Mouse (Mus musculus) forebrain, embryonic 13.5 days (tissue): ENCODE measurements around the gene Apbb2. TPM values are rescaled to one million over a fixed set of nuclear protein-coding genes. Genes with fewer than 3 reads are reported as not detected.

Source experiments
- ATAC-seq: fragments of 200-750 bp; cut with Nextera tagmentation; 2 replicates; pipeline ENCODE4 v1.8.0; 2017
- H3K27ac ChIP-seq: fragments of 300-500 bp; sonication (generic); 2 replicates; pipeline ENCODE4 v1.5.1; 2015; ENCODE audit warnings: inconsistent platforms, mild to moderate bottlenecking, moderate library complexity
- H3K27me3 ChIP-seq: fragments of 300-500 bp; sonication (generic); 2 replicates; pipeline ENCODE4 v1.6.1; 2015; ENCODE audit warnings: mild to moderate bottlenecking, inconsistent platforms
- H3K36me3 ChIP-seq: fragments of 300-500 bp; sonication (generic); 2 replicates; pipeline ENCODE4 v1.6.1; 2015; ENCODE audit warnings: mild to moderate bottlenecking, inconsistent platforms; ENCODE audit not compliant: poor library complexity, severe bottlenecking
- H3K4me1 ChIP-seq: fragments of 300-500 bp; sonication (generic); 2 replicates; pipeline ENCODE4 v1.6.1; 2015; ENCODE audit warnings: inconsistent platforms
- H3K4me2 ChIP-seq: fragments of 300-500 bp; sonication (generic); 2 replicates; pipeline ENCODE4 v1.6.1; 2015; ENCODE audit warnings: inconsistent platforms, mild to moderate bottlenecking, moderate library complexity
- H3K4me3 ChIP-seq: fragments of 300-500 bp; sonication (generic); 2 replicates; pipeline ENCODE4 v1.5.1; 2015; ENCODE audit warnings: mild to moderate bottlenecking, inconsistent platforms
- H3K9ac ChIP-seq: fragments of 300-500 bp; sonication (generic); 2 replicates; pipeline ENCODE4 v1.6.1; 2015; ENCODE audit warnings: mild to moderate bottlenecking, inconsistent platforms
- H3K9me3 ChIP-seq: fragments of 300-500 bp; sonication (generic); replicated peaks from 2 replicates; pipeline ENCODE4 v1.6.1; 2016; ENCODE audit warnings: inconsistent platforms
- WGBS: fragments of 180-500 bp; shearing (Covaris S2); methylation state at CpG from one replicate; pipeline ENCODE4 v1.1.7; 2015; 5-methylcytosine and 5-hydroxymethylcytosine counted together
- polyA plus RNA-seq: library from polyadenylated mRNA; unstranded; fragments of >200 nt; fragmentation: Nextera tagmentation; extraction: Ambion mirVana; gene quantifications from 2 replicates; pipeline ENCODE4 v1.2.1, GENCODE M21; 2015

Apbb2 gene
- polyA plus RNA-seq, 1 experiment from 2014 or later, result 63.0 TPM

DNA sequence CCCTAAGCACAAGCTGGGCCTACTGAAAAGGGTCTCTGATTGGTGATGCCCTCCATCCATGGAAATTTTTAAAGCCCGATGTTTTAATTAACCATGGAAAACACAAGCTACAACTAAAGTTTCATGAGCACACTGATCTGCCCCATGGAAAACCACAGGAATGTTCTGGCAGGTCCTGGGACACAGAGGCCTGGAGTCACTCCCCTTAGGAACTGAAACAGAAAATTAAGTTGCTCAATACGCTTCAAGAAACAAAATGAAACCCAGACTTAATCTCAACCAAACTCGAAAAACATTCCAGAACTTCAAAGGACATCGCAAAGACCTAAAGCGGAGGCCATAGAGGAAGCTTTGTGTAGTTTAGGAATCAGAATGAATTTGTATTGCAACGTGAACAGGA lies 74.8 kb downstream of the Apbb2 start:
- H3K36me3 ChIP-seq, result peaks cover under 1% of the 10 kb centered on the region; the same call in 1 of the 2 replicates
- H3K4me3 ChIP-seq, result no peak overlapping the region
- peaks cover 13% of the 10 kb centered on the region; the same call in 1 of the 2 replicates for H3K9me3 ChIP-seq
- WGBS, result 37% methylated on average over 6 of the region's 6 CpGs
- ATAC-seq, result no peak
- H3K4me2 ChIP-seq, result no peak overlapping the region
- no peak overlapping the region for H3K9ac ChIP-seq
- peaks cover 34% of the 10 kb centered on the region for H3K4me1 ChIP-seq
- H3K27ac ChIP-seq, result no peak overlapping the region
- no peaks in the 10 kb centered on the region for H3K27me3 ChIP-seq

DNA sequence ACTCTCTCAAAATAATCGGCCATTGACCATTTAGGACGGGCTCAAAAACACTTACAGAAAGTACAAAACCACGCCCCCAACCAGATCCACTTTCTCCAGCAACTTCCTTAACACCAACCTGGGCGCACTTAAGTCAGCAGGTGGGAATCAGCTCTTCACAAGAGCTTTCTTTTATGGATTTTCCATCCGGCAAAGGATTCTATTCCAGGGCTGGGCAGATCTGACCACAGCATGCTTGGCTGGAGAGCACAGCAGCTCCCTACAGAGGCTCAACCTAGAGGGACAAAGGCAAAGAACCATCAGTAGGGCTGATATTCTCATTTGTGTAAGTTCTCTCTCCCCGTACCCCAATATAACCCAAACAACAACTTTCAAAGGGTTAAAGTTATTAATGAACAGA lies 75.2 kb downstream of the Apbb2 start:
- Histone ChIP-seq H3K9me3 (peaks cover 8% of the 10 kb centered on the region; the same call in 1 of the 2 replicates), H3K9ac (no peak overlapping the region), H3K4me3 (no peak overlapping the region), H3K4me2 (no peak overlapping the region), H3K27me3 (no peaks in the 10 kb centered on the region), H3K4me1 (peaks cover 34% of the 10 kb centered on the region), H3K27ac (no peak overlapping the region), H3K36me3 (no peaks in the 10 kb centered on the region; the same call in 1 of the 2 replicates)
- 68% methylated on average over 6 of the region's 6 CpGs for WGBS
- ATAC-seq, result no peak

DNA sequence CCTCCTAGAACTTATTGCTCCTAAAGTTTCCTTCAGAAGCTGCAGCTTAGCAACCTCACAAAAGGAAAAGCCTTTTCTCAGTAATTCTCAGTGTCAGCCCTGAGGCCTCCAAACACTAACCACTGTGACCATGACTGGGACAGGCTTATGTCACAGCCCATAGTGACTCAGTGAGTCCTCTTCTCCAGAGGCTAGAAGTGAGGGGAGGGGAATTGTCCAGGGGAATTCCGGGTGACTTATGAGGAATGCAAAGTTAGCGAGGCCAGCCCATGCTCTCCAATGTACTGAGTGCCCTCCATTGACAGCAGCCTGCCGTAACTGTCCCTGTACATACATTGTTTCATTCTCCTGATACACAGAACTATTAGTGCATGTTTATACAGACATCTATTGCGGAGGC lies 76.1 kb downstream of the Apbb2 start:
- ATAC-seq, result no peak
- no peak overlapping the region for H3K27ac ChIP-seq
- peaks cover 3% of the 10 kb centered on the region; the same call in 1 of the 2 replicates for H3K9me3 ChIP-seq
- peaks cover 34% of the 10 kb centered on the region for H3K4me1 ChIP-seq
- no peak overlapping the region for H3K4me3 ChIP-seq
- H3K9ac ChIP-seq, result no peak overlapping the region
- no peaks in the 10 kb centered on the region for H3K27me3 ChIP-seq
- 83% methylated on average over 4 of the region's 4 CpGs for WGBS
- H3K36me3 ChIP-seq, result no peaks in the 10 kb centered on the region; the same call in 1 of the 2 replicates
- H3K4me2 ChIP-seq, result no peak overlapping the region

GRCm38 (mm10) chr5:66541385-66541784 lies 77.2 kb downstream of the Apbb2 start:
- Histone ChIP-seq H3K4me1 (peaks cover 30% of the 10 kb centered on the region), H3K27ac (no peak overlapping the region), H3K27me3 (no peaks in the 10 kb centered on the region), H3K4me3 (no peak overlapping the region), H3K9me3 (no peaks in the 10 kb centered on the region), H3K36me3 (no peaks in the 10 kb centered on the region), H3K4me2 (no peak overlapping the region), H3K9ac (no peak overlapping the region)
- no peak for ATAC-seq
- 76% methylated on average over 4 of the region's 4 CpGs for WGBS

DNA sequence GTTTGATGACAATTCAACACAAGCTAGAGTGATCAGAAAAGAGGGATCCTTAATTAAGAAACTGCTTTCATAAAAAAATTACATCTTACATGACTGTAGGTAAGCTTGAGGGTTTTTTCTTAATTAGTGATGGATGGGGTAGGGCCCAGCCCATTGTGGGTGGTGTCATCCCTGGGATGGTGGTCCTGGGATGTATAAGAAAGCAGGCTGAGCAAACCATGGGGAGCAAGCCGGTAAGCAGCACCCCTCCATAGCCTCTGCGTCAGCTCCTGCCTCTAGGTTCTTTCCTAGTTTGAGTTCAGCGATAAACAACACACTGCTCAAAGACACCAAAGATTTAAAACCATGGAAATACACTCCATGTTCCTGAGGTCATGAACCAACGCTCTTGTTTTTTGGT lies 78.3 kb downstream of the Apbb2 start:
- no peak overlapping the region for H3K4me2 ChIP-seq
- H3K4me1 ChIP-seq, result peaks cover 32% of the 10 kb centered on the region
- H3K27me3 ChIP-seq, result no peaks in the 10 kb centered on the region
- no peak overlapping the region for H3K4me3 ChIP-seq
- 99% methylated on average over 4 of the region's 4 CpGs for WGBS
- no peaks in the 10 kb centered on the region for H3K9me3 ChIP-seq
- ATAC-seq, result no peak
- H3K27ac ChIP-seq, result no peak overlapping the region
- no peak overlapping the region for H3K9ac ChIP-seq
- H3K36me3 ChIP-seq, result no peaks in the 10 kb centered on the region

DNA sequence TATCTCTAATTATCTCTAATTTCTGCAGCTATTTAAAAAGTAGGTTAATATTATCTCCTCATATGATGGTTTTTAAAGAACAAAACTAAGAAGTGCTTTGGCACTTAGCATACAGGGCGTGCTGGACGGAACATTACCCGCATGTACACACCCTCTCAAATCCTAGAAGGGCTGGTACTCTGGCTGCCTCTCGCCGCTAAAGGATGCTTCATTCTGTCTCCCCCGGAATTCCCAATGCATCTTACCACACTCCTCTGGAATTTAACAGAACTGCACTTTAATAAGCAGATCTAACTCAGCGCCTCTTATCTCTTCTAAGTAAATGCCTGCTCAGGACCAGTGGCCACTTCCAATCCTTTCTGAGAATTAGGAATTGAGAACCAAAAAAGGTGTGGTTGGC lies 80.8 kb downstream of the Apbb2 start:
- WGBS, result 85% methylated on average over 7 of the region's 7 CpGs

GRCm38 (mm10) chr5:66536696-66537358 lies 81.8 kb downstream of the Apbb2 start:
- H3K4me1 ChIP-seq, result peaks cover 25% of the 10 kb centered on the region
- peak overlapping the region; percentile 16; the same call in 1 of the 2 replicates for H3K9ac ChIP-seq
- no peaks in the 10 kb centered on the region for H3K9me3 ChIP-seq
- H3K27ac ChIP-seq, result 0 out of 2 replicates have a peak overlapping the region, but pooled peaks have one; percentile 10
- no peak overlapping the region for H3K4me2 ChIP-seq
- WGBS, result 55% methylated on average over 8 of the region's 8 CpGs
- no peaks in the 10 kb centered on the region for H3K36me3 ChIP-seq
- no peaks in the 10 kb centered on the region for H3K27me3 ChIP-seq
- no peak overlapping the region for H3K4me3 ChIP-seq
- no peak for ATAC-seq

More for the DNA sequence above, 80.8 kb downstream of the Apbb2 start:
- peaks cover 25% of the 10 kb centered on the region for H3K4me1 ChIP-seq
- H3K9ac ChIP-seq, result no peak overlapping the region
- no peak overlapping the region for H3K27ac ChIP-seq
- no peaks in the 10 kb centered on the region for H3K27me3 ChIP-seq
- ATAC-seq, result no peak
- no peaks in the 10 kb centered on the region for H3K9me3 ChIP-seq
- H3K4me2 ChIP-seq, result no peak overlapping the region
- no peaks in the 10 kb centered on the region for H3K36me3 ChIP-seq
- no peak overlapping the region for H3K4me3 ChIP-seq

- 0 out of 2 replicates have a peak, but pooled peaks have one; percentile 16 for ATAC-seq
- H3K36me3 ChIP-seq, result no peaks in the 10 kb centered on the region
- no peak overlapping the region for H3K4me3 ChIP-seq
- no peak overlapping the region for H3K4me2 ChIP-seq
- H3K27me3 ChIP-seq, result no peaks in the 10 kb centered on the region
- H3K4me1 ChIP-seq, result peaks cover 25% of the 10 kb centered on the region
- H3K27ac ChIP-seq, result no peak overlapping the region
- no peaks in the 10 kb centered on the region for H3K9me3 ChIP-seq
- WGBS, result 49% methylated on average over 9 of the region's 9 CpGs
- no peak overlapping the region for H3K9ac ChIP-seq
Observed at GRCm38 (mm10) chr5:66535566-66536236, 82.9 kb downstream of the Apbb2 start.

GRCm38 (mm10) chr5:66533711-66534425 lies 84.7 kb downstream of the Apbb2 start:
- no peaks in the 10 kb centered on the region for H3K9me3 ChIP-seq
- H3K27ac ChIP-seq, result no peak overlapping the region
- H3K9ac ChIP-seq, result no peak overlapping the region
- no peak overlapping the region for H3K4me2 ChIP-seq
- ATAC-seq, result no peak
- no peaks in the 10 kb centered on the region for H3K27me3 ChIP-seq
- H3K4me3 ChIP-seq, result no peak overlapping the region
- no peaks in the 10 kb centered on the region for H3K36me3 ChIP-seq
- 94% methylated on average over 14 of the region's 14 CpGs for WGBS
- peaks cover 25% of the 10 kb centered on the region for H3K4me1 ChIP-seq

DNA sequence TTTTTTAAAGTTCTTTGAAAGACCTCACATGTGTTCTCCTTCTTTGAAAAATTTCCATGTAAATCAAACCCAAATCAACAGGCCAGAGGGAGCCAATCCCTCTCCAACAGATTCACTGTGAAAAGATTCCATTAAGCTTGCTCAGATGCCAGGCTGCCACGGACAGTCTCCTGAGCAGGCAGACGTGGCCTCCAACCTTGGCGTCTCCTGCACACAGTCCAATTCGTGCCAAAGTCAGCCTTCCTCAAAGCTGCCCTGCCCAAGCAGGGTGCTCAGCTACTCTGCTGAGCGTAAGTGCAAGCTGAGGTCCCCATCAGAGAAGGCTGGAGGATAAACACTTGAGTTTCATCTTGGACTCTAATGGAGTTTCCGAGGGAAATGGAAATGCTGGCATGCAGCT lies 85.8 kb downstream of the Apbb2 start:
- H3K36me3 ChIP-seq, result no peaks in the 10 kb centered on the region
- H3K4me3 ChIP-seq, result no peak overlapping the region
- H3K4me2 ChIP-seq, result no peak overlapping the region
- no peak for ATAC-seq
- no peak overlapping the region for H3K27ac ChIP-seq
- no peaks in the 10 kb centered on the region for H3K9me3 ChIP-seq
- no peak overlapping the region for H3K9ac ChIP-seq
- H3K27me3 ChIP-seq, result no peaks in the 10 kb centered on the region
- peaks cover 25% of the 10 kb centered on the region for H3K4me1 ChIP-seq
- 84% methylated on average over 6 of the region's 6 CpGs for WGBS

DNA sequence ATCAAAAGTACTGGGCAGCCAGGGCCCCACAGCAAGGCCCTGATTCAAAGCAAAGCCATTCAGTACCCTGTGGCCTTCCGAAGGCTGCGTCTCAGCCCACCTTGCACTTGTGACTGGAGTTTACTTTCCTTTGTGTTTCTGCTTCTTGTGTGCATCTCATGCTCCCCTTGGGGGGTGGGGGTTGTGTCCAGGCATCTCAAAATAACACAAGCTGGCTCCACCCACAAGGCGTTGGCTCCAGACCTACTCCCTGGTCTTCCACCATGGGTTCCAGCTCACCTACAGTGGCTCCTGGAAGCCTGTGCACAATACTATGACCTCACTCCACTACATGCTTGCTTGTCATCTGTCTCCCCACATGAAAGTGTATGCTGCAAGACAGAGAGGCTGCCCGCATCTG lies 88.2 kb downstream of the Apbb2 start:
- Histone ChIP-seq H3K4me3 (no peak overlapping the region), H3K9ac (no peak overlapping the region), H3K4me2 (no peak overlapping the region), H3K9me3 (no peaks in the 10 kb centered on the region), H3K36me3 (no peaks in the 10 kb centered on the region), H3K27me3 (no peaks in the 10 kb centered on the region), H3K27ac (no peak overlapping the region), H3K4me1 (peaks cover 13% of the 10 kb centered on the region)
- ATAC-seq, result no peak
- WGBS, result 89% methylated on average over 4 of the region's 4 CpGs

DNA sequence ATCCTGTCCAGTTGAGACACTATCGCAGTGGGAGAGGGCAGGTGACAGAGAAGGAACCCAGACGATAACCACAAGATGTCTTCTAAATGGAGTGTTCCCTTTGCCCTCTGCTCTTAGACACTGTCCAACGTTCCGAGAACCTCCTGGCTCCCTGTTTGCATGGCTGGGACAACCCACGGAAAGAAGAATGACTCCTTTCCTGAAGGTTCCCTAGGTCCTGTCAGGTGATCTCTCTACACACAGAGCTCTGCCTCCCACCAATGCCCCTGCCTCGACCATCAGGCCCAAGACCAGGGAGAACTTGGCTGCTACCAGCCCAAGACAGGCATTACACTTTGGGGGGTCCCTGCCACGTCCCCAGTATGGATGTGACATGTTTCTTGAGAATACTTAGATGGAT lies 89.0 kb downstream of the Apbb2 start:
- H3K27me3 ChIP-seq, result no peaks in the 10 kb centered on the region
- no peak overlapping the region for H3K27ac ChIP-seq
- peaks cover 9% of the 10 kb centered on the region for H3K4me1 ChIP-seq
- H3K9ac ChIP-seq, result no peak overlapping the region
- ATAC-seq, result no peak
- WGBS, result 93% methylated on average over 7 of the region's 7 CpGs
- H3K36me3 ChIP-seq, result no peaks in the 10 kb centered on the region
- no peak overlapping the region for H3K4me2 ChIP-seq
- no peak overlapping the region for H3K4me3 ChIP-seq
- no peaks in the 10 kb centered on the region for H3K9me3 ChIP-seq
